Mouse (Mus musculus) urinary bladder, adult 18-20 months (tissue): ENCODE measurements around the gene Nat8f6.
A peak's percentile ranks its signal among the peaks of the same experiment; 100 is the strongest.
"Not testable (repeated sequence)": the region's sequence is repeated elsewhere in the genome, so short reads cannot be mapped to it uniquely, and the experiment has no call there.

ENCODE experiments used
- DNase-seq, 2 experiments: peaks; one replicate each; pipeline ENCODE4 v3.0.0; 2022; ENCODE audit warnings: low spot score in 2 of 2, mixed read lengths in 2 of 2

Nat8f6 gene

DNA sequence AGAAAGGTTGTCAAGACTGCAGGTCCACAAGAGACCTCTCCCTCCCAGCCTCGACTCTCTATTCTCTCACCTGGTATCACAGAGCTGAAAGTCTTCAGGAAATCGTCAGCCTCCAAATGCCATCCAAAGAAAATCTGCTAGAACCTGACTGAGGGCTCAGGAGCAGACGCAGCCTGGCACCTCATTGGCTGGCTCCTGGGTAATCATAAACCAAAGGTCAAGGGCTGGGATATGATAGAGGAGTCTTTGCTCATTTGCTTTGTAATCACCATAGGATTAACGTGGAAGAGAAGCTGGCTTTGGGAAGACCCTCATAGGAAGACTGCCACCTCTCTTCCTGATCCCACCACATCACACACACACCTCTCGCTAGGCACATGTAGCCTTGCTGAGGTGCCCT lies at the start of gene Nat8f6, which contains the start of gene Nat8f5:
TSS of gene Nat8f6 (minus strand) at position 118 of the 400 bp plus-strand sequence.
TSS of gene Nat8f5 (minus strand) at position 136 of the 400 bp plus-strand sequence.
- DNase-seq = no peak

DNA sequence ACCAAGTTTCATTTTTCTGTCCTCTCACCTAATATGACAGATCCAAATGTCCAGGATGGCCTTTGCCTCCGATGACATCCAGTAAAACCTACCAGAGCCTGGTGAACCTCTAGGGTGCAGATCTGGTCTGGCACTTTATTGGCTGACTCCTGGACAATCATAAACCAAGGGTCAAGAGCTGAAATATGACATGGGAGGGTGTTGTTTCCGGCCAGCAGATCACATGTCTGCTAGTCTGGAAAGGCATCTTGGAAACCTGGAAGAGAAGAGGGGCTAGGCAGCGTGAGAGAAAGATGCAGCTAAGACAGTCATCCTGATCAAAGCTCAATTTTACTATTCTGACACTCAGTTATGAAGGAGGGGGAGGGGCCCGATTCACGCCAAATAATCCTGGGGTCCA lies 48.3 kb upstream of the Nat8f6 start, which contains the start of gene Nat8f2:
TSS of gene Nat8f2 (minus strand) at position 153 of the 400 bp plus-strand sequence.
- not testable (repeated sequence) for DNase-seq

DNA sequence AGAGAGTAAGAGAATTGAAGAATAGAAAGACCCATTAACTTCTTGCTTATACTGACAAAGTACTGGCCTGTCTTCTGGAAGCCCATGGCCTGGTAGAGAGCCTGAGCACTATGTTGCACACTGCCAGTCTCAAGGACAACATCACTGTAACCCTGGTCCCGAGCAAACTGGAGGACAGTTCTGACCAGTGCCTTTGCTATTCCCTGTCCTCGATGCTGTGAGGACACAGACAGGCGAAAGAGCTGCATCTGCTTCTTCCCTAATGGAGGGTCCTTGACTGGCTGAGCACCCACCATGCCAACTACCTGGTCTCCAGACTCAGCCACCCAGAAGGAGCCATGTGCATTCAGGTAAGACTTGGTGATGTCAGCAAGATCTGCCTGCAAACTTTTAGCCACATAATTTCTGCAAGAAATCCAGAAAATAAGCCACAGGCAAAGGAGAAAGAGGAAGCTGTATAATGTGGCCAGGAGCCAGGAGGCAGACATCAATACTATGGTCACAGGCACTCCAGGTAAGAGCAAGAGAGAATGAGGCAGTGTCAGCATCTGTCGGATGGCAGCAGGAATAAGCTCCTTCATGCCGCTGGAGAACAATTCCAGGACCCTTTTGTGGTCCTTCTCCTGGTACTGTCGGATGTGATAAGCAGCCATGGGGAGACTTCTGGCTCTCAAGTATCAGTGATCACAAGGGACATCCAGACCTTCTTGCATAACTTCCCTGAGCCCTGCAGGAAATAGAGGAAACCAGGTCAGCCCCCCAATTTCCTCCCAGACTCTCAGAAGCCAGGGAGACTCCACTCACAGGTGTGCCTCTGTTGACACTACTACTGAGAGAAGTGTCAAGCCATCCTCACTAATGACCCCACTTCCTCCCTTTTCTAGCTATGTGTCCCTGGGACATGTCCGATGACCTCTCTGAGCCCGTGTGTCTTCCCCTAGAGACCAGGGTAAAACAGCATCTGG lies 47.3 kb upstream of the Nat8f6 start:
- no peak for DNase-seq

DNA sequence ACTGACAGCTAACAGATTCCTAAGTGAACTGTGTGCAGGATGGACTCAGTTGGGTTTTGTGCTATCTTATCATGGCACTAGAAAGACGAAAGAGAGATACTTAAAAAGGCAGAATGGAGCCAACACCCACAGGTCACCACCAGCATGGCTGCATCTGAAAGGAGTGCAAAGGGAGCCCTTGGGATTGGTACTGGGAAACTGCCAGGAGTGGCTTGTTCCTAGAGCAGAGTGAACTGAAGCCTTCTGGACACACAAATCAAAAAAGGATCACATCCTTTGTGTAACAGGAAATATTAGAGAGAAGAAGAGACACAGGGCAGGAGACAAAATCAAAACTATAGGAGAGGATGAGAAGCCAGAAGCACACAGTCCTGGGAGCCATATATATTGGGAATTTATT lies 46.2 kb upstream of the Nat8f6 start:
- not testable (repeated sequence) for DNase-seq

DNA sequence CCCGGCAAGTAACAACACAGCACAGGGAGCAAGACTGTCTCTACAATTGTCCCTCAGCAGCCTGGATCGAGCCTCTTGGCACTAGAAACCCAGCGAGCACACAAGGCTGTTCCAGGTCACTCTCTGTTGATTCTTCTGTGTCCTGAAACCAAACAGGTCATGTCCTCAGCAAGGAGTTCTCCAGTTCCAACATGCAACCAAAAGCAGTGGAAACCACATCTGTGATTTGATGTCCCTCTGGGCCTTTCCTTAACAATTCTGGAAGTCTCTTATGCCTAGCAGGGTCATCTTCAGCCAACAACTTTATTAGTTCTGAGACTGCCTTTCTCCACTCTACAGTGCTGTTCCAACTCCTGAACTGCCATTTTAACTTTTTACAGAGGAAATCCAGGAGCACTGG lies 45.4 kb upstream of the Nat8f6 start:
- DNase-seq = not testable (repeated sequence)

DNA sequence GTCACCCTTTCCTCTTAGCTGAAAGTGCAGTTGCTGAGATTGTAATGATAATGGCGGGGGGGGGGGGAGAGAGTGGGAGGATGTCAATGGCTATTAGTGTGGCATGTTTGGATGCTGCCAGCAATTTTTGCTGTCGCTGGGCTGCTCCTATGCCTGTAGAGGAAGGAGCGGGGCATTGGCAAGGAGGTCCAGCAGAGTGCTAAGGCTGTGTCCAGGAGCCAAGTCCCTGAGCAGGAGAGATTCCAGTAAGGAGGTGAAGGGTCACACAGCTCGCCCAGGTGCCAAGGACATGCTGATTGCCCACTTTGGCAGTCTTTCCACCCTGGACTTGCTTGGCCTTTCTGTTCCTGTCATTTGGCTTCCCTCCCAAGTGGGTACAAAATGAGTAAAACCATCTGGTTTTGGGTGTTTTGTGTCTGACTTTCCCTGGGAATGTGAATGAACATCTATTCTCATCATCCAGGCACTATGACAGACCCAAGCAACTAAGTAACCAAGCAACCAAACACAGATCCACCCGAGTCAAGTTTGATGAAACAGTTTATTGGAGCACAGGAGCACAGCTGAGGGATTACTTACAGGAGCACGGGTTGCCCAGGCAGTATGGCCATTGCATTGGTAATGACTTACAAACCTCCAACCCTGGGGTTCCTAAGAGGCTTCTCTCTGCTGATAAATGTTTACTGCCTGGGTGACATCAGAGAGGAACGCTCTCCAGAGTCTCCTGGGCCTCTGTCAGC lies 44.3 kb upstream of the Nat8f6 start:
- not testable (repeated sequence) for DNase-seq

DNA sequence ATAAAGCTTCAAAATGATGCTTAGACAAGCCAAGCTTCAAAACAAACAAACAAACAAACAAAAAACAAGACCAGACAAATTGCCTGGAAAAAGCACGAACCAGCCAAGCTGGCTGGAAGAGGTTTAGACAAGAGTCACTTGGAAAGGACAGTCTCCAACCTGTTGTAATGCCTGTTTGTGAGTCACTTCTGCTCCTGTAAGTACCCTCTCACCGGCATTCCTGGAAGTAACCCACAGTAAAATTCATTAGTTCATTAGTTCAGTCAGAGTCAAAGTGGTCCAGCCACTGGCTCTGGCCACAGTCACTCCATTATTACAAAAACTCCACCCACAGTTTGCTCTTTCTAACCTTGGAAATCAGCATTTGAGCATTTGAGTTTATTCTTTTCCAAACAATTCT lies 43.1 kb upstream of the Nat8f6 start:
- DNase-seq = no peak

DNA sequence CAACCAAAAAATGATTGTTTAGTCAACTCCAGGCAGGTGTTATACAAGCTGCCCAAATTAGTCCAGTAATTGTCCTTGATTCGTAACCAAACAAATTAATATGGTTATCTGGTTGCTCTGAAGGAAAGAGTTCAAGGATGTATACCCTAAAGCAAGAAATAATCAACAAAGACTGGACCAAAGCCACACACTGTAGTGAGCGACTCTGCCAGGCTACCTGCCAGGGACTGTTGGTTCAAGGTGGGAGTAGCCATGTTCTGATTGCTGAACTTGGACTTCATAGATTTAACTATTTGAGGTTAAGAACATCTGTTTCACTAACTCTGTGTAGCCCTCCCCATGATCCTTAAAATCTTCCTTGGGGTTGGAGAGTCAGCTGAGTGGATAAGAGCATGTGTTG lies 42.4 kb upstream of the Nat8f6 start:
- DNase-seq = no peak

DNA sequence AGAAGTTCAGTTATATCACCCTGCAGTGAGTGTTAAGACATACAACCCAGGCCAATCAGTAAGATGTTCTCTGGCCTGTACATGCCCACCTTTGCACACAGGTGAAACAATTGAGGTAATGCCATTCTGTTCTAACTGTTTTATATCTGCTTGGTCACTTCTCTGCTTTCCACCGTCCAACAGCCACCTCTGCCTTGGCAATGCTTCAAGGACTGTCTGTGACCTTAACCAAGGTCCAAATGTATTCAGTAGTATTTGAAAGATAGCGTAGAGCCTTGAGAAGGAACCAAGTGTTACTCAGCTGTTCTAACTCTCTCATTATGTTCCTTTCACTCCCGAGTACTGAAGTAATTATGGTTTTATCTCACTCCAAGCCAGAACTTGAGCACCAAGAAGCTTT lies 41.8 kb upstream of the Nat8f6 start:
- no peak for DNase-seq

DNA sequence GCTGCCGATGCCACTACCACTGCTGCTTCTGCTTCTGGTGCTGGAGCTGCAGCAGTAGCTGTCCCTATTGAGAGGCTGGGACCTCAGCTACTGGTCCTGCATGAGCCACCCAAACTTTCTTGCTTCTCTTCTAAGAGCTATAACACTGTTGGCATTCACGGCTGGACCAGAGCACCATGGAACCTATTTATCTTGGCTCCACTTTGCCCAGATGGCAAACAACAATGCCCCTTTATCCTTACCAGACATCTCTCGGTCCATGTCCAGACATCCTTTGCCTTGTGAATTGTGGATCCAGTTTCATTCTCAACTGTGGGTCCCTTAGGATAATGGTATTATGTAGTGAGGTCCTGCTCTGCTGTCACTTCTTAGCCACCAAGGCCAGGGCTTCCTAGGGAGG lies 40.5 kb upstream of the Nat8f6 start:
- DNase-seq = no peak

DNA sequence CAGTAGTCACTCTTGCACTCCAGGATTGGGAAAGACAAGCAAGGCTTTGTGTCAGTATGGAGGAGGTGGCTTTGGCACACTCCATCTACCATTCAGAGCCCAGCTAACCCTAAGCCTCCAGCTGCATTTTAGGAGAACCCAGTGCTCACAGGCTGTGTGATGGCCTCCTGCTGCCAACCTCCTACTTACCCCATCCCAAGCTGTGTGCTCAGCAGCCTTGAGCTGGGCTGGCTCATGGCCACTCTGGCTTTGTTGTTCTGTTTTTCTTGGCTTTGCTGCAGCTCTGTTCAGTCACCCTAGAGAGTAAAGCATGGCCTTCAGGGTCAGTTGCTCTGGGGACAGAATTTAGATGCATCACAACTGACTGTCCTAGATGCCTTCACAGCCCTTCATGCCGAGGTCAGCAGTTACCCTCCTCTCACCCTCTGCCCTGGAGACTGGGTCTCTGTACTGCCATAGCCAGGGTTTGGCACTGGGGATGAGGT lies 35.5 kb upstream of the Nat8f6 start:
- peak in 1 of 2 experiments; percentile 21 for DNase-seq

DNA sequence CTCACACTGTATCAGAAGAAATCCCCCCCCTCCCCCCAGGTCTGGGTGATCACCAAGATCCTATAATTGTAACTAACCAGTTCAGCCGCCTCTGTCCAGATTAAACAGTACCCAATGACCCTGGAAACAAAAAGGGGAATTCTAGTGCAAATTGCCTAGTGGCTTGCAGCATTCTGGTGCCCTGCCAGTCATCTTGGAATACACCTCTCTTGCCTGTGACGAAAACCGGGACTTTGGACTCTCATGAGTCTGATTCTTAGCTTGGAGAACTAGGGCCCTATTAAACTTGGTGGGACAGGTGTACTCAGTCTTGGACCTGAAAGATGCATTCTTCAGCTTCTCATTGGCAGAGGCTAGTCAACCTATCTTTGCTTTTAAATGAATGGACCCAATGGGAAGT lies 32.7 kb upstream of the Nat8f6 start:
- DNase-seq = no peak

DNA sequence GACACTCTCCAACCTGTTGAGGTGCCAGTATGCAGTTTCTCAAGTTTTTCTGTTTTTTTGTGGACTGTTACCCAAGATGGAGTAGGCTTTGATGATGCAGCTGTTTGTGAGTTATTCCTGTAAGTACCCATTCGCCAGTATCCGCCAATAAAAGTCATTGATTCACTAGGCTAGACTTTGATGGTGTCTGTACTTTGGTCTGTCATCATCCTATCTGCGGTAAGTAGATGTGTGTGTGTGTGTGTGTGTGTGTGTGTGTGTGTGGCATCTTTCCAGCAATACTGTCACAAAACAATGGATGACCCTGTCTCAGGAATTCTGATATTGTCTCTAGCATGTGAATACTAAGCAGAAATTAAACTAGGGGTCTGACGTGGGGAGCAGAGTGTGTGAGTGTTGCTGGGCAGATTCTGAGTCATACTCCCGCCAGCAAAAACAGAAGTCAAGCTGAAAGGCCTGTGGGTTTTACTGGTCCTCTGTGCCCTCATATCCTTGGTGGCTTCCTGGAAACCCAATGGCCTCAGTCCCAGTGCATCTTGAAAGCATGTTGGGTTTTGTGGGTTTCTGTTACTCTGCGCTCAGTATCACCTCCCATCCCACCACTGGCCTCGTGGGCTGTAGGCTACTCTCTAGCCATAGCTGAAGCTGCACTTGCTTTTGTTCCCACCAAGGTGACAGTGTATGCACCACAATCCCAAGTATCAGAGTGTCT lies 30.5 kb upstream of the Nat8f6 start:
- no peak for DNase-seq

DNA sequence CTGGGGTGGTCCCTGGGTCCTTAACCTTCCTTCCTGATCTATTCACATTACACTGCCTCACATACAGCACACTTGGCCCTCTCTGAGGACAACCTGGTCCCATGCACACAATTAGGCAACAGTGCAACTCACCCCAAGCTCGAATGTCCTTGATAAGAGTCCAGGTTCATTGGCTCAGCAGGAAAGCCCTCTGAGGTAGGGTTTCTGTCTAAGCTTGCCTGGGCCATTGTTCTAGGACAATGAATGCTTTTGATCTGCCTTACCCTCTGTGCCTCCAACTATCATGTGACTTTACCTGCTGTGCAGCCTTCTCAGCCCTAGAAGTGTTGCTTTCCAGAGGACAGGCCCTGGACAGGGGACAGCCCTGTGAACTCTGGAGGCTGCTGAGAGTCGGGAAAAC lies 28.5 kb upstream of the Nat8f6 start:
- no peak for DNase-seq

DNA sequence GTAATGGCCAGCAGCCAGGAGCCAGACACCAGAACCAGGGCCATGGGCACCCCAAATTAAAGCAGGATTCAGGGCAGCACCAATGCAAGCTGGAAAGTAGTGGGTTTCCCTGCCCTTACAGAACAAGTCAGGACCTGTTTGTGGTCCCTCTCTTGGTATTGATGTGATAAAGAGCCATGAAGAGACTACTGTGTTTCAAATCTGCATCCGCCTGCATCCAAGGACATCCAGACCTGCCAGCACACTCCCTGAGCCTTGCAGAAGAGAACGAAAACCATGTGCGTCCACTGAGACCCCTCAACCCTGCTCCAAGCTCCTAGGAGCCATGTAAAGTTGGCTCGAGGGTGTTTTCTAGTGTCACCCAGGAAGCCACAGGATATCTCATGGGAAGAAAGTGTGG lies 27.4 kb upstream of the Nat8f6 start:
- no peak for DNase-seq

DNA sequence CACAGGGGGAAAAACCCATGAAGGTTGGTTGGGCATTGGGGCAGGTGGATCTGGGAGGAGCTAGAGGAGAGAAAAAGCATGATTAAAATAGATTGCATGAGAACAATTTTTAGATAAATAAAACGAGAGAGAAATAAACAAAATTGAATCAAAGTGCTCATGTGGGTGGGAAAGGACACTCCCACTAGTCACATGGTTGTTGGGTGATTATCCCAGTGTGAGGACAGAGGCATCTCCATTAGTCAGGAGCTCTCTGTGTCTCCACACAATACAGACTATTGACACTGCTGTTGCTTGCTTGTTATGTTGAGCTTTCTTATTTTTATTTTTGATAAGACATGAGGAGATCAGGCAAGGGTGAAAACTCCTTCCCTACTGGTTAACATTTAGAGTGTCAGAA lies 26.2 kb upstream of the Nat8f6 start:
- no peak for DNase-seq

DNA sequence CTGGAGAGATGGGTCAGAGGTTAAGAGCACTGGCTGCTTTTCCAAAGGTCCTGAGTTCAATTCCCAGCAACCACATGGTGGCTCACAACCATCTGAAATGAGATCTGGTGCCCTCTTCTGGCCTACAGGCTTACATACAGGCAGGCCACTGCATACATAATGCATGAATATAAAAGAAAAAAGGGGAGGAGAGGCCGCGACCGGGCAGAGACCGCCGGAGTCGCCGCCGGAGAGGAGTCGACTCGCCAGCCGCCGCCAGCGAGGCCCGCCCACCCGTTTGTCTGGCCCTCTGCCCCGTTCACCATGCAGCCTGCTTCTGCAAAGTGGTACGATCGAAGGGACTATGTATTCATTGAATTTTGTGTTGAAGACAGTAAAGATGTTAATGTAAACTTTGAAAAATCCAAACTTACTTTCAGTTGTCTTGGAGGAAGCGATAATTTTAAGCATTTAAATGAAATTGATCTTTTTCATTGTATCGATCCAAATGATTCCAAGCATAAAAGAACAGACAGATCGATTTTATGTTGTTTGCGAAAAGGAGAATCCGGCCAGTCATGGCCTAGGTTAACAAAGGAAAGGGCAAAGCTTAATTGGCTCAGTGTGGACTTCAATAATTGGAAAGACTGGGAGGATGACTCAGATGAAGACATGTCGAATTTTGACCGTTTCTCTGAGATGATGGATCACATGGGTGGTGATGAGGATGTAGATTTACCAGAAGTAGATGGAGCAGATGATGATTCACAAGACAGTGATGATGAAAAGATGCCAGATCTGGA lies 23.1 kb upstream of the Nat8f6 start:
- not testable (repeated sequence) for DNase-seq

DNA sequence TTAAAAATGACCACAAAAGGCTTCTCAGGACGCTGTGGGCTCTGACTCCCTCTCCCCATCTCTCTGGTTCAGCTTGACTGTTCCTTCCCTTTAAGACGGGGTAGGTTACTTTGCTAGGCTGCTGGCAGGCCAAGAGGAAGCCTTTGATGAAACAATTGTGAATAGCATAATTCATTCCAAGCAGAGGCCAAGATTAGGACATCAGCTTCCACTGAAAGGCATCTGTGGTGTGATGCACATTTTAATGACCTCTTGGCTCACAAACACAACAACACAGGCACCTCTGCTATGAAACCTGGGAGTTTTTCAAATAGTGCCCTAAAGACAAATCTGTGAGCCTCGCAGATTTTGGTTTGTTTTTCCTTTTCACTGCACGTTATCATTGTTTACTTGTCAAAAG lies 19.2 kb upstream of the Nat8f6 start:
- no peak for DNase-seq

DNA sequence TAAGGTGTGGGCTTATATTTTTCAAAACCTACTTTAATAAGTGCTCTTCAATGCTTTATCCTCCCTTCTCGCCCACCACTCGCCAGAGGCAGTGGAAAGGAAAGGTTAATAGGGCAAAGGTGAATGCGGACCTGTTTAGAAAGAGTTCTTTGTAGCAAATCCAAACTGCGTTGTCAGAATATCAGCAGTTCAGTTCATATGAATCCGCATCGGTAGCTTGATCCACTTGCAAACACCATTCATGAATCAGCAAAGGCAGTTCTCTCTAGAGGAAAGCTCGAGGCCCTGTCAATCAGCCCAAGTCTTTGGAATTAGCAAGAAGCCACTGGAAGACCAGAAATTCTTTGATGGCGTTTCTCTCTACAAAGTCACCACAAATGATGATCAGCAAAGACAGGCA lies 17.9 kb upstream of the Nat8f6 start:
- DNase-seq = no peak

DNA sequence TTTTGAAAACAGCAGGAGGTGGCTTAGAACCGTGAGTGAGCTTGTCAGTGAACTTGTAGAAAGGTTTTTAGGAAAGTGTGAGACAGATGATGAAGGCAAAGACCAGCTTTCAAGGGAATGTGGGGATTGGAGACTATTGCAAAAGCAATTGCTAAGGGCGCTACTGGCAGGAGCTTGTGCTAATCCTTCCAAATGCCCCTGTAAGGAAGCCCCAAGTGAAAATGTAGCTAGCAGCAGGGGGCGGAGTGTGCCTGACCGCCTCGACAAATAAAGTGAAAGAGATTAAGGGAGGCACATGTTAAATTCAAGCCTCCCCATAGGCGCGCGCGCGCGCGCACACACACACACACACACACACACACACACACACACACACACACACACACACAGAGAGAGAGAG lies 16.6 kb upstream of the Nat8f6 start:
- DNase-seq = not testable (repeated sequence)

DNA sequence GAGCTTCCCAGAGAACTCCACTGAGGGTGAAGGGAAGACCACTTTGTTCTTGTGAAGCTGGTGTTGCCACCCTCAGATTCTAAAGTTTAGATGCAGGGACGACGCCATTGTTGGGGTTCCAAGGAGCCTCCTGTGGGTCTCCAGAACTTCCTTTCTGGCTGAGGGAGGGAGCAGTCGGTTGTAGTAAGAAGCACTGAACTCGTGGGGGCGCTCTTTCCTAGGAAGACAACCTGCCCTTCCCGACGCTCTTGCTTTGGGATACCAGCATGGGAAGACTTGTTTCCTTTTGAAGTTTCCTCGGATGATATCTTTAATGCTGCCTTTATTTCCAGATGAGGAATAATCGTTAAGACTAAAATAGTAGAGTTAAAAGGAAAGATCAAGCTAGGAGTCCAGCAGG lies 16.1 kb upstream of the Nat8f6 start:
- DNase-seq = peak in 1 of 2 experiments; percentile 30
